Mouse (Mus musculus) hindbrain, embryonic 12.5 days (tissue): ENCODE results near the gene Sptbn4. TPM values are rescaled to one million over a fixed set of nuclear protein-coding genes. Genes with fewer than 3 reads are reported as not detected.

Experiments
- ATAC-seq: fragments of 200-750 bp; cut with Nextera tagmentation; 2 replicates; pipeline ENCODE4 v1.8.0; 2017; ENCODE audit warnings: moderate TSS enrichment; ENCODE audit not compliant: low FRiP score
- H3K27ac ChIP-seq: fragments of 300-500 bp; sonication (generic); 2 replicates; pipeline ENCODE4 v1.5.1; 2016; ENCODE audit warnings: mild to moderate bottlenecking
- H3K27me3 ChIP-seq: fragments of 300-500 bp; sonication (generic); 2 replicates; pipeline ENCODE4 v1.6.1; 2016; ENCODE audit warnings: mild to moderate bottlenecking
- H3K36me3 ChIP-seq: fragments of 300-500 bp; sonication (generic); 2 replicates; pipeline ENCODE4 v1.6.1; 2016; ENCODE audit warnings: mild to moderate bottlenecking
- H3K4me1 ChIP-seq: fragments of 300-500 bp; sonication (generic); 2 replicates; pipeline ENCODE4 v1.6.1; 2016
- H3K4me2 ChIP-seq: fragments of 300-500 bp; sonication (generic); replicated peaks from 2 replicates; pipeline ENCODE4 v1.6.1; 2016; ENCODE audit warnings: mild to moderate bottlenecking
- H3K4me3 ChIP-seq: fragments of 300-500 bp; sonication (generic); 2 replicates; pipeline ENCODE4 v1.5.1; 2016; ENCODE audit warnings: mild to moderate bottlenecking
- H3K9ac ChIP-seq: fragments of 300-500 bp; sonication (generic); 2 replicates; pipeline ENCODE4 v1.6.1; 2016; ENCODE audit warnings: mild to moderate bottlenecking, moderate library complexity
- H3K9me3 ChIP-seq: fragments of 300-500 bp; sonication (generic); replicated peaks from 2 replicates; pipeline ENCODE4 v1.6.1; 2016; ENCODE audit warnings: mild to moderate bottlenecking
- WGBS: fragments of 180-500 bp; shearing (Covaris S2); methylation state at CpG from one replicate; pipeline ENCODE4 v1.1.7; 2016; 5-methylcytosine and 5-hydroxymethylcytosine counted together
- polyA plus RNA-seq: library from polyadenylated mRNA; unstranded; fragments of >200 nt; fragmentation: Nextera tagmentation; extraction: Ambion mirVana; gene quantifications from 2 replicates; pipeline ENCODE4 v1.2.1, GENCODE M21; 2016

Gene Sptbn4
- polyA plus RNA-seq, 1 experiment from 2014 or later = 1.1 TPM

DNA sequence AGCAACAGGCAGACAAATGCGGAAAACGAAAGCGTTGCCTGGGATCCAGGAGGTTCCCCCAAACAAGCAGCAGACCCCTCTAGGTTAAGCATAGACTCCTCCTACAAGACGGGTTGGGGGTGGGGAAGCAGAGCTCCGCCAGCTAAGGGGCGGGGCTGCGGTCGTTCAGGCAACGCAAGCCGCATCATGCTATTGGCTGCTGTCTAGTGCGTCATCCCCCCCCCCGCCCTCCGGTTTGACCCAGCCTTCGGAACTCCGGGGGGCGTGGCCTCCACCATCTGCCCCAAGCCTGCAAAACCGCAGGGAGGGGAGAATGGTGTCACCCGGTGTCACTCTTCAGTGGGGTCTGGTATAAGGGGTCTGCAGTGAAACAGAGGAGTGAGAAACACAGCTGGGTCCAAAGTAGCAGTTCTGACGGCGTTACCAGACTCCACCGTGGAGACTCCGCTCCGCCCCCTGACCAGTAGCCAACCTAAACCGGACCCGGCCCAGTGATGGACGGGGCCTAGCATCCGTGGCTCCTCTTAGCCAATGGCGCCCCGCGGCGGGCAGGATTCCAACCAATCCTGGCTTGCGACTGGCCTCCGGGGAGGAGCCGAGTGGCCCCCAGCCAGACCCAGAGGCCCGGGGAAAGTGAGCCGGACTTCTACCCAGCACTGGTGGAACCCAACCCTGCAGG lies 25.8 kb upstream of the Sptbn4 start, which contains the start of gene Sertad3:
TSS of gene Sertad3 (plus strand) at position 613 of the 679 bp plus-strand sequence.
- Histone ChIP-seq H3K36me3 (peaks cover 20% of the 10 kb centered on the region; the same call in 1 of the 2 replicates), H3K4me1 (peaks cover 11% of the 10 kb centered on the region), H3K4me2 (peak within 1 kb of the TSS; percentile 75), H3K27me3 (no peaks in the 10 kb centered on the region), H3K9ac (peak within 1 kb of the TSS; percentile 69), H3K4me3 (peak within 1 kb of the TSS; percentile 71), H3K9me3 (no peaks in the 10 kb centered on the region), H3K27ac (peak within 1 kb of the TSS; percentile 92)
- WGBS = under 1% methylated on average over 35 of the region's 36 CpGs
- peak; percentile 95 for ATAC-seq

DNA sequence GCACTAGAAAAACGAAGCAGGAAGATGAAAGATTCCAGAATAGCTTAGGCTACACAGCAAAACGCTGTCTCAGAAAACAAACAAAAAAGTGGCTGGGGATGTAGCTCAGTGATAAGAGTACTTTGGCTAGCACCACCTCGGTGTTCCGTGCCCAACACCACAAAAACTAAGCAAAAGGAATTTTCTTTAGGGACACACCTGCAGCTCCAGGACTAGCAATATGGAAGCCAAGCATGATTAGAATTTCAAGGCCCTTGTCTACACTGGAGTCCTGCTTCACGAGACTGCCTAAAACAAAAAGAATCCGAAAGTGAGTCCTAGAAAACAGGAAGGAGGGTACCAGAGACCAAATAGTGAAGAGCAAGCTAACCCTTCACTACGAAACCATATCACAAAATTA lies 25.1 kb upstream of the Sptbn4 start:
- no peak for ATAC-seq
- H3K27ac ChIP-seq = peak overlapping the region; percentile 92; the same call in 1 of the 2 replicates
- peaks cover 13% of the 10 kb centered on the region for H3K4me1 ChIP-seq
- 52% methylated on average over 7 of the region's 7 CpGs for WGBS
- 0 out of 2 replicates have a peak, but pooled peaks cover 13% of the 10 kb centered on the region for H3K36me3 ChIP-seq
- peak overlapping the region; percentile 75 for H3K4me2 ChIP-seq
- H3K9ac ChIP-seq = no peak overlapping the region
- no peaks in the 10 kb centered on the region for H3K27me3 ChIP-seq
- no peaks in the 10 kb centered on the region for H3K9me3 ChIP-seq
- peak overlapping the region; percentile 71; the same call in 1 of the 2 replicates for H3K4me3 ChIP-seq

DNA sequence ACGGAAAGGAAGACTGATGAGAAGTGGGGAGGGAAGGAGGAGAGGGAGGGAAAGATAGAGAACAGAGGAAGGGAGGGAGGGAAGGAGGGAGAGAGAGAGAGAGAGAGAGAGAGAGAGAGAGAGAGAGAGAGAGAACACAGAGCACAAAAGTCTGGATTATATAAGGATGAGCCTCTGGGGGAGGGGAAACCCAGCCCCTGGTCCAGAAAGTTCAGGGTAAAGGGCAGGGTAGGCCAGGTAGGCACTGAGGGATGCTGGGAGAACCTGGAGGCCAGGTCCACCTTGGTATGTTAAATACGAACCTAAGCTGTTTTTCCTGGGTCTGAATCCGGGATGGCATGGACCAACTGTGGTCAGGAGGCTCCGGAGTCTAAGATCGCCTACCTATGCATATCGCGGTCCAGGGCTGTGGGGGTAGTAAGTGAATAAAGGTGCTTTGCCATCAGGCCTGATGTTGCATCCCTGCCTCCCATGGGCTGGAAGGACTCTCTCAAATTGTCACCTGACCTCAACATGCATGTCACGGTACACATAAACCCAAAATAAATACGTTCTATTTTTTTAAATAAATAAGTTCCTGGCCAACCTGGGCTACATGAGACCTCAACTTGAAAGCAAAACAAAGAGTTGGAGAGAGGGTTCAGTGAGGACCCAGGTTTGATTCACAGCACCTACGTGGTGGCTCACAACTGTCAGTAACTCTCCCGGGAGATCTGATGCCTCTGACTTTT lies 24.1 kb upstream of the Sptbn4 start:
- Histone ChIP-seq H3K9me3 (no peaks in the 10 kb centered on the region), H3K4me3 (no peak overlapping the region), H3K27ac (no peak overlapping the region), H3K36me3 (0 out of 2 replicates have a peak, but pooled peaks cover 7% of the 10 kb centered on the region), H3K9ac (no peak overlapping the region), H3K4me2 (no peak overlapping the region), H3K27me3 (no peaks in the 10 kb centered on the region), H3K4me1 (peaks cover 16% of the 10 kb centered on the region)
- ATAC-seq = no peak
- 90% methylated on average over 11 of the region's 11 CpGs for WGBS

DNA sequence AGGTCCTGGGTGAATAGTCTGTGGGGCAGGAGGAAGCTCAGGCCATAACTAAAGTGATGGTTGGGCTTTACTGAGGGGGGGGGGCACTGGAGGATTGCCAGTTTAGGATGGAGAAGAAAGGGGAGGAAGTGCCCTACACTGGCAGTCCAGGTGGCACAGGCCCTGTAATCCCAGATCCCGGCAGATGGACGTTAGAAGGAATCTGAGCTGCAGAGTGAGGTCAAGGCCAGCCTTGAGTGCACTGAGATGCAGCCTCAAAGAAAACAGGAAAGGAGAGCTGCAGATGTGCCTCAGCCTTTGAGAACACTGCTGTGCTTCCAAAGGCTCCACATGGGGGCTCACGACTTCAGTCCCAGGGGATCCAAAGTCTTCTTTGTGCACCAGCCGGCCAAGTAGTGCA lies 20.2 kb upstream of the Sptbn4 start:
- Histone ChIP-seq H3K4me1 (peaks cover 8% of the 10 kb centered on the region), H3K27ac (no peak overlapping the region)
- no peak for ATAC-seq

DNA sequence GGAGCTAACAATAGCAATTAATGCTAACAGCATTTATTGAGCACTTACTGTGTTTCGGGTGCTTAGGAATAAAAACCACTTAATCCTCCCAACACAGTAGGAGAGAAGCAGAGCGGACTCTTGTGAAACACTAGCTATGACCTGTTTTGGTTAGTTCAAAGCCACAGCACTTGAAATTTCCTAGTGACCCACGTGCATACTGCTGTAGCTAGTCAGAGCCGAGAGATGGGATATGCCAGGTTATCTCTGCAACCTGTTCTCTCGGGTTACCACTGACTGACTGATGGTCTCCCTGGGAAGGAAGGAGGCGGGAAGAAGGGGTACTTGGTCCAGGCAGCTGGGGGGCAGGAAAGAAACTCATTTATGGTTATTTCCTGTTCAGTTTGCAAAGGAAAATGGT lies 13.0 kb upstream of the Sptbn4 start:
- Histone ChIP-seq H3K36me3 (no peaks in the 10 kb centered on the region), H3K9me3 (no peaks in the 10 kb centered on the region), H3K4me2 (no peak overlapping the region), H3K4me3 (no peak overlapping the region), H3K9ac (no peak overlapping the region), H3K4me1 (no peaks in the 10 kb centered on the region), H3K27ac (no peak overlapping the region), H3K27me3 (no peaks in the 10 kb centered on the region)
- no peak for ATAC-seq
- WGBS = 86% methylated on average over 6 of the region's 6 CpGs

More for the DNA sequence above, 20.2 kb upstream of the Sptbn4 start:
- Histone ChIP-seq H3K4me3 (no peak overlapping the region), H3K9me3 (no peaks in the 10 kb centered on the region), H3K9ac (no peak overlapping the region), H3K27me3 (no peaks in the 10 kb centered on the region), H3K4me2 (no peak overlapping the region), H3K36me3 (no peaks in the 10 kb centered on the region)
- WGBS = 45% methylated on average over 4 of the region's 4 CpGs

DNA sequence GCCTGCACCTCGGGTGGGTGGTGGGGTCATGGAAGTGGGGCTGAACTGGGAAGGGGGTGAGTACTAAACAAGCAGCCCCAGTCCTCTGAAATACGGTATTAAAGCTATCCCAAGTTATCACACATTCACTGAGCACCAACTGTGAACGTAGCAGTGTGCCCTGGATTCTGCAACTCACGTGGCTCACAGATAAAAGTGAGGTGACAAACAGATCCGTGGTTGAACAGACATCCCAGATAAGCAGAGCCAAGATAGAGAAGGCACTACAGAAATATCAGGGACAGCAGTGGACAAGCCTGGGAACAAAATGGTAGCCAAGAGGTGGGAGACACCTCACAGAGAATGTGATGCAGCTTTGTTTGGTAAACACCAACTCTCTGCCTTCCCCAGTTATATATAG lies 12.2 kb upstream of the Sptbn4 start:
- Histone ChIP-seq H3K9me3 (no peaks in the 10 kb centered on the region), H3K4me2 (no peak overlapping the region), H3K27me3 (no peaks in the 10 kb centered on the region), H3K9ac (no peak overlapping the region), H3K4me1 (no peaks in the 10 kb centered on the region), H3K36me3 (no peaks in the 10 kb centered on the region), H3K27ac (no peak overlapping the region), H3K4me3 (no peak overlapping the region)
- ATAC-seq = no peak
- WGBS = 91% methylated on average over 5 of the region's 5 CpGs

DNA sequence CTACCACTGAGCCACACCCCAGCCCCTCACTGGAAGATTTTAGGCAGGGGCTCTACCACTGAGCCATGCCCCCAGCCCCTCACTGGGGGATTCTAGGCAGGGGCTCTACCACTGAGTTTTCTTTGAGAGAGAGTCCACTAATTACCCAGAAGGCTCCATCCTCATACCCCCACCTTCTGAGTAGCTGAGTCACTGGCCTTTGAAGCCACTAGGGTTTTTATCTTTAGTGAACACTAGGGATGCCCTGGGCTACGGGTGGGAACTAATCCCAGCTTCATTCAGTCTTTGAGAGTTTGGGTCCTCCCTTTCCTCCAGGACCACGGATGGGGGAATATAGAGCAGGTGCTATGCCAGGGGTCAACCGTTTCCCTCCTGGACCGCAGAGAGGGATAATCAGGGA lies 11.1 kb upstream of the Sptbn4 start:
- no peaks in the 10 kb centered on the region for H3K27me3 ChIP-seq
- H3K27ac ChIP-seq = no peak overlapping the region
- H3K9ac ChIP-seq = no peak overlapping the region
- no peaks in the 10 kb centered on the region for H3K9me3 ChIP-seq
- no peaks in the 10 kb centered on the region for H3K4me1 ChIP-seq
- H3K4me3 ChIP-seq = no peak overlapping the region
- H3K36me3 ChIP-seq = no peaks in the 10 kb centered on the region
- H3K4me2 ChIP-seq = no peak overlapping the region
- WGBS = 92% methylated on average over 4 of the region's 4 CpGs
- no peak for ATAC-seq

DNA sequence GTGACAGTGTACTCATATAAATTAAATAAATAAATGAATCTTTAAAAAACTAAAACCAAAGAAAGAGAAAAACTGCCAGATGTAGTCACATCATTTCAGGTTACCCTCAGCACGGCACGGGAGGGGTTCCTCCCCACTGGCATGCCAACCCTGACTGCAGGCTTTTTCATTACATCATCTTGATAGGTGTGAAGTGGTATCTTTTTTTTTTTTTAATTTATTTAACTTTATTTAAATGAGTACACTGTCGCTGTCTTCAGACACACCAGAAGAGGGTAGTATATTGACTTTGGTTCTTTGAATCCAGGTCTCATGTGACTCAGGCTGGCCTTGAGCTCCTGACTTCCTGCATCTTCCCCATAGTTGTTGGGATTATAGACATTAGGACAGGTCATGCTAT lies 7.8 kb upstream of the Sptbn4 start:
- Histone ChIP-seq H3K27ac (no peak overlapping the region), H3K4me2 (no peak overlapping the region), H3K9ac (no peak overlapping the region), H3K36me3 (no peaks in the 10 kb centered on the region), H3K4me3 (no peak overlapping the region), H3K9me3 (no peaks in the 10 kb centered on the region), H3K4me1 (no peaks in the 10 kb centered on the region), H3K27me3 (no peaks in the 10 kb centered on the region)
- WGBS = 93% methylated on average over 3 of the region's 3 CpGs
- ATAC-seq = no peak

DNA sequence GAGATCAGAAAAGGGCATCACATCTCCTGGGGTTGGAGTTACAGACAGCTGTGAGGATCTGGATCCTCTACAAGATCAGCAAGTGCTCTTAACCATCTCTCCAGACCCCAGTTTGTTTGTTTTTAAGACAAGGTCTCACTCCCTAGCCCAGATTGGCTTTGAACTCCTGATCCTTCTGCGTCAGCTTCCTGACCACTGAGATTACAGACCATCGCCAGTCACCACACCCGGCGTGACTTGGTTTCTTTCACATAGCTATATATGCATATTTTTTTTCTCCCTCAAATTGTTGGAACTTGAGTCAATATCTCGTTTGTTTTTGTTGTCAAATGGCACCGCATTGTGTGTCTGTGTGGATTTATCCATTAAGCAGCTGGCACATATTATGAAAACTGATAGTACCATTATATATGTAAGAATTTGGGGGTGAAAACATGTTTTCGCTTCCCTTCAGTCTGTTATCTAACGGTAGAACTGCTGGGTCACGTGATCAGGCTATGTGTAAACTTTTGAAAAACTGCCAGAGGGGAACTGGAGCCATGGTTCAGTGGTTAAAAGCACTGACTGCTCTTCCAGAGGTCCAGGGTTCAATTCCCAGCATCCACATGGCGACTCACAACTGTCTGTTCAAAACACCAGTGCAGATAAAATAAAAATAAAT lies 7.1 kb upstream of the Sptbn4 start:
- no peak for ATAC-seq
- Histone ChIP-seq H3K9me3 (no peaks in the 10 kb centered on the region), H3K27ac (no peak overlapping the region), H3K4me2 (no peak overlapping the region), H3K36me3 (no peaks in the 10 kb centered on the region), H3K4me1 (no peaks in the 10 kb centered on the region), H3K9ac (no peak overlapping the region), H3K4me3 (no peak overlapping the region), H3K27me3 (no peaks in the 10 kb centered on the region)
- WGBS = 78% methylated on average over 10 of the region's 10 CpGs

DNA sequence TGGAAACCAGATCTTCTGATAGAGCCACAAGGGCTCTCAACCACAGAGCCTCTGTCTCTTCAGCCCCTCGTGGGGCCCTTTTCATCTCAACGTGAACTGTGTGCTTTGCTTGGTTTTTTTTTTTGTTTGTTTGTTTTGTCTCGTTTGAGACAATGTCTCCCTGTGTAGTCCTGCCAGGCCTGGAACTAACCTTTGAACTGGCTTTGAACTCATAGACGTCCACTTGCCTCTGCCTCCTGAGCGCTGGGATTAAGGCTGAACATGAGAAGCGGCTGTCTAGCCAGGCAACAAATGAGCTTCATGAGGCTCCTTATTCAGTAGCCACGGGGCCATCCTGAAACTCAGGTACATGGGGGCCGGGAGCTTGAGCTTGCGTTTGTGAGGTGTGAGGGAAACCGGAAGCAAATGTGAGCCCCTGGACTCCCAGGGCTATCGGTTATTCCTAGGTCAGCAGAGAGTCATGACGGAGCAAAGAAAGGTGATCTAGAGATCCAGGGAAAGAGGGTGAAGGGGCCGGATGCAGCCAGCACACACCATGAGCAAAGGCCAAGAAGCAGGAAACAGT lies 4.8 kb upstream of the Sptbn4 start:
- no peak for ATAC-seq
- Histone ChIP-seq H3K4me2 (no peak overlapping the region), H3K27me3 (peaks cover 9% of the 10 kb centered on the region; the same call in 1 of the 2 replicates), H3K9ac (no peak overlapping the region), H3K4me3 (no peak overlapping the region), H3K4me1 (peaks cover 2% of the 10 kb centered on the region; the same call in 1 of the 2 replicates), H3K27ac (no peak overlapping the region), H3K36me3 (no peaks in the 10 kb centered on the region), H3K9me3 (no peaks in the 10 kb centered on the region)
- 55% methylated on average over 13 of the region's 13 CpGs for WGBS

DNA sequence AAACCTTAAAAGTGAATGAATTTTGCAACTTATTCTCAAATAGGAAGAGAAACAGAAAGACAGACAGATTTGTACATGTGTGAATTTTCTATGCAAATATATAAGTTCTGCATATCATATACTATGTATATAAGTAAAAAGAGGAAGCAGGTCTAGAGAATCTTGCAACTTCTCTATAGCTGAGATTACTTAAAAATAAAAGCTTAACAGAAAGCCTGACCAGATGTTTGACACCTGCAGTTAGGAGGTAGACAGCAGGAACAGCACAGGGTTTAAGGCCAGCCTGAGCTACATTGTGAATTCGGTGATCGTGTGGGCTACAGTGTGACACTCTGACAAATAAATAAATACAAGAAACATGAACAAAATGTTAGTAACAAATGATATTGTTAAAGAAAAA lies 3.9 kb upstream of the Sptbn4 start:
- 95% methylated on average over 2 of the region's 2 CpGs for WGBS
- Histone ChIP-seq H3K4me2 (no peak overlapping the region), H3K9ac (no peak overlapping the region), H3K27me3 (peaks cover 17% of the 10 kb centered on the region), H3K4me3 (no peak overlapping the region), H3K36me3 (no peaks in the 10 kb centered on the region), H3K27ac (no peak overlapping the region), H3K4me1 (peaks cover 7% of the 10 kb centered on the region; the same call in 1 of the 2 replicates), H3K9me3 (no peaks in the 10 kb centered on the region)
- no peak for ATAC-seq

DNA sequence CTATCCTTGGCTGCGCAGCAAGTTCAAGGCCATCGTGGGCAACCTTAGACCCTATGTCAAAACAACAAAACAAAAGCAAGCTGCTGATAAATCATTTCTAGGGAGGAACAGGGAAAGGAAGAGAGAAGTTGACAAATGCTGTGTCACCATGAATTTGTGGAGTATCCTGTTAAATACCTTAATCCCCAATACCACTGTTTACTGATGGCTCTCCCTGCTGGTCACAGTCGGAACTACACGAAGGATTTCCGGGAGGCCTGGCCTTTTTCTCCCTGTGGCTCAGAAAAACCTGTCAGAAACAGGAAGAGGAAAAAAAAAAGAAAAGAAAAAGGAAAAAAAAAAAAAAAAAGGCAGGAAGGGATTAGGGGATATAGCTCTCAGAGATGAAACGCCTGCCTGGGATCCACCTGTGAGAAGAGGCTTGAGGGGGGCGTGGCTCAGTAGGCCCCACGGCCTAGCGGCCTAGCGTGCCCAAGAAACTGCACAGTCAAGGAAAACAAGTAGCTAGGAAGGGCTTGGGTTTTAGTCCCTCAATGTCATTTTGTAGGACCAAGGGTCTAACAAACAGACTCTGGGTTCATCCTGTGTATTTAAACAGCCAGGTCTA lies 1.9 kb upstream of the Sptbn4 start:
- H3K4me2 ChIP-seq = no peak overlapping the region

More for the DNA sequence above, 1.9 kb upstream of the Sptbn4 start:
- Histone ChIP-seq H3K4me1 (peaks cover 10% of the 10 kb centered on the region; the same call in 1 of the 2 replicates), H3K27me3 (peaks cover 36% of the 10 kb centered on the region), H3K4me3 (no peak overlapping the region), H3K9me3 (no peaks in the 10 kb centered on the region), H3K27ac (no peak overlapping the region), H3K9ac (no peak overlapping the region), H3K36me3 (no peaks in the 10 kb centered on the region)
- no peak for ATAC-seq
- 65% methylated on average over 10 of the region's 10 CpGs for WGBS
